Mouse (Mus musculus): ENCODE results near the gene Elp5. TPM values are rescaled to one million over a fixed set of nuclear protein-coding genes. Genes with fewer than 3 reads are reported as not detected.
A peak's percentile ranks its signal among the peaks of the same experiment; 100 is the strongest.

The Elp5 gene
- total and polyA plus RNA-seq, 3 experiments = 95.9 to 177 (median 119) TPM

- Histone ChIP-seq H3K4me1 (ENCODE audit: control insufficient read depth in 1 of 2, insufficient read depth in 2 of 2) (peaks cover 17 to 50% of the 10 kb centered on the region in 2 experiments), H3K4me2 (ENCODE audit: insufficient read depth, low read depth, poor library complexity, severe bottlenecking) (peak overlapping the region; percentile 29; the same call in 1 of the 2 replicates), H3K9me3 (replicated peaks; ENCODE audit: low read length) (no peaks in the 10 kb centered on the region), H3K27ac (ENCODE audit: insufficient read depth, low read depth) (peak overlapping the region; percentile 89), H3K27me3 (replicated peaks) (no peaks in the 10 kb centered on the region), H3K4me3 (replicated peaks in 1 of 3; ENCODE audit: low read depth in 2 of 3, low read length in 2 of 3, poor library complexity in 1 of 3) (peak overlapping the region; percentile 90 to 99 (median 95)), H3K9ac (ENCODE audit: insufficient read depth, low read depth) (peak overlapping the region; percentile 97), H3K36me3 (replicated peaks in 1 of 2; ENCODE audit: control insufficient read depth in 1 of 2, insufficient read depth in 1 of 2, low read length in 1 of 2) (peaks cover 36 to 40% of the 10 kb centered on the region in 2 experiments), H3K79me2 (replicated peaks; ENCODE audit: control insufficient read depth, extremely low read depth, insufficient read depth, poor library complexity, severe bottlenecking) (peaks cover 51% of the 10 kb centered on the region)
- TF ChIP-seq MEF2A (IDR thresholded peaks at IDR 0.05; ENCODE audit: borderline replicate concordance, low read depth, low read length) = no peak; the same call in 1 of the 2 replicates
- peak; percentile 85 for TF ChIP-seq BHLHE40 (IDR thresholded peaks at IDR 0.05; ENCODE audit: low read depth, low read length)
- no peak for TF ChIP-seq UBTF (IDR thresholded peaks at IDR 0.05; ENCODE audit: low read depth, low read length)
- TF ChIP-seq KAT2A (IDR thresholded peaks at IDR 0.05; ENCODE audit: insufficient replicate concordance, low read length) = no peak
- peak; percentile 86 for TF ChIP-seq CHD2 (IDR thresholded peaks at IDR 0.05; ENCODE audit: low read length)
- TF ChIP-seq HCFC1 (IDR thresholded peaks at IDR 0.05; ENCODE audit: low read depth, low read length) = peak; percentile 54
- no peak for TF ChIP-seq ZNF384 (IDR thresholded peaks at IDR 0.05; ENCODE audit: low read depth, low read length)
- TF ChIP-seq GABPA (IDR thresholded peaks at IDR 0.05; ENCODE audit: insufficient replicate concordance, low read depth, low read length) = no peak
- peak; percentile 98 for TF ChIP-seq MYC (IDR thresholded peaks at IDR 0.05; ENCODE audit: low read depth, low read length)
- TF ChIP-seq RCOR1 (conservative IDR thresholded peaks at IDR 0.05; ENCODE audit: low read depth, low read length) = no peak
- TF ChIP-seq ELF1 (IDR thresholded peaks at IDR 0.05; ENCODE audit: low read depth, low read length) = 0 out of 2 replicates have a peak, but pooled peaks have one; percentile 8
- peak; percentile 27; the same call in 1 of the 2 replicates for TF ChIP-seq USF1 (IDR thresholded peaks at IDR 0.05; ENCODE audit: low read depth, low read length)
- peak; percentile 12; the same call in 1 of the 2 replicates for TF ChIP-seq IRF4 (IDR thresholded peaks at IDR 0.05; ENCODE audit: low read depth, low read length)
- TF ChIP-seq MAX (IDR thresholded peaks at IDR 0.05; ENCODE audit: low read length) = peak; percentile 94
- no peak for TF ChIP-seq JUN (IDR thresholded peaks at IDR 0.05; ENCODE audit: insufficient read depth, low read depth, low read length)
- TF ChIP-seq MAZ (IDR thresholded peaks at IDR 0.05; ENCODE audit: low read depth, low read length) = 0 out of 2 replicates have a peak, but pooled peaks have one; percentile 26
- peak; percentile 82 for TF ChIP-seq MXI1 (IDR thresholded peaks at IDR 0.05; ENCODE audit: low read depth, low read length)
- DNase-seq (ENCODE audit: extremely low read depth) = peak; percentile 66
- dilution Hi-C loops (cut with MboI; ENCODE audit: extremely low pct_ligation_motif_present, extremely low pct_unique_long_range_greater_than_20kb, low sequenced_read_pairs) = no loop called here
- in situ Hi-C loops (cut with MboI; ENCODE audit: low pct_ligation_motif_present, low pct_unique_long_range_greater_than_20kb, low sequenced_read_pairs) = no loop called here
Measured at GRCm38 (mm10) chr11:69920266-69921031, 61.9 kb downstream of the Elp5 start.
